20 mouse cellular contexts compared by ENCODE assay signal in genomic region chr11:49219271-49219670, GRCm38 (mm10). TPM values are rescaled to one million over a fixed set of nuclear protein-coding genes. Genes with fewer than 3 reads are reported as not detected.
"Had no signal": no experiment of that assay in that cellular context is flagged by ENCODE, and none has a peak within 500 bp of the region (broad histone marks: within the 10 kb centered on the region; RNA-seq: fewer than 3 reads in every experiment).

No protein-coding gene starts in this region.

- ATAC-seq: lung, postnatal 0 days; midbrain, embryonic 13.5 days; midbrain, embryonic 15.5 days had no signal

- H3K9me3 ChIP-seq: lung, embryonic 15.5 days; megakaryocyte, embryonic 14.5 days; midbrain, embryonic 13.5 days; midbrain, embryonic 15.5 days; neural tube, embryonic 12.5 days; stomach, embryonic 15.5 days had no signal

- H3K4me1 ChIP-seq: lung, embryonic 15.5 days; midbrain, embryonic 13.5 days; midbrain, embryonic 15.5 days; neural tube, embryonic 12.5 days; stomach, embryonic 15.5 days had no signal

- H3K9ac ChIP-seq: lung, embryonic 15.5 days; midbrain, embryonic 13.5 days; midbrain, embryonic 15.5 days; neural tube, embryonic 12.5 days; stomach, embryonic 15.5 days had no signal

- H3K27me3 ChIP-seq: lung, embryonic 15.5 days; megakaryocyte, embryonic 14.5 days; midbrain, embryonic 13.5 days; midbrain, embryonic 15.5 days; neural tube, embryonic 12.5 days; stomach, embryonic 15.5 days had no signal

- H3K4me3 ChIP-seq: lung, embryonic 15.5 days; megakaryocyte, embryonic 14.5 days; midbrain, embryonic 13.5 days; midbrain, embryonic 15.5 days; neural tube, embryonic 12.5 days; stomach, embryonic 15.5 days had no signal

- H3K27ac ChIP-seq: lung, embryonic 15.5 days; macrophage; midbrain, embryonic 13.5 days; midbrain, embryonic 15.5 days; neural tube, embryonic 12.5 days; stomach, embryonic 15.5 days; stomach, postnatal 0 days had no signal

- DNase-seq: lung, adult 2 months; lung, postnatal 14 days; lung, postnatal 36 days; right cerebral cortex, postnatal 14 days; thymus, adult 2 months; thymus, postnatal 25 days; thymus, postnatal 4 days had no signal

- H3K4me2 ChIP-seq: lung, embryonic 15.5 days; midbrain, embryonic 11.5 days; midbrain, embryonic 13.5 days; midbrain, embryonic 15.5 days; neural tube, embryonic 12.5 days; stomach, embryonic 15.5 days had no signal

RNA-seq across cellular contexts. Expression of gene Btnl9, which starts 32.3 kb away (rescaled TPM):
- total RNA-seq: midbrain, postnatal 0 days had no signal
- polyA plus RNA-seq: midbrain, embryonic 11.5 days; midbrain, embryonic 13.5 days had no signal

RNA-seq across cellular contexts. Expression of gene Olfr1393, which starts 58.8 kb away (rescaled TPM):
- total RNA-seq: monocyte, adult 5-6 weeks had no signal
- polyA plus RNA-seq: lung, adult 2 months; lung, embryonic 15.5 days; lung, postnatal 0 days; macrophage; midbrain, embryonic 11.5 days; midbrain, embryonic 13.5 days; midbrain, embryonic 15.5 days; neural tube, embryonic 12.5 days; neural tube, embryonic 14.5 days; stomach, embryonic 15.5 days; stomach, postnatal 0 days had no signal
